Mouse (Mus musculus) G1E (cell line): ENCODE results near the gene Wdr95. TPM values are rescaled to one million over a fixed set of nuclear protein-coding genes. Genes with fewer than 3 reads are reported as not detected.

Experiments
- ATAC-seq: 2 replicates; pipeline ENCODE4 v1.8.0; 2016; ENCODE audit warnings: mild to moderate bottlenecking; ENCODE audit not compliant: insufficient number of reproducible peaks, poor library complexity, low FRiP score, severe bottlenecking; ENCODE audit errors: extremely low read depth
- DNase-seq: peaks from one replicate; pipeline ENCODE4 v3.0.0; 2012; ENCODE audit warnings: low spot score
- H3K27me3 ChIP-seq: 2 replicates; pipeline ENCODE4 v1.6.1; 2012; ENCODE audit warnings: mild to moderate bottlenecking, low read length, inconsistent platforms; ENCODE audit not compliant: insufficient read depth
- H3K36me3 ChIP-seq: replicated peaks from 2 replicates; pipeline ENCODE3; 2012; ENCODE audit warnings: mild to moderate bottlenecking, inconsistent platforms
- H3K4me1 ChIP-seq: 2 replicates; pipeline ENCODE4 v1.6.1; 2012; ENCODE audit warnings: low read depth, low read length, inconsistent platforms, mixed read lengths; ENCODE audit not compliant: insufficient read depth
- H3K4me3 ChIP-seq: 2 replicates; pipeline ENCODE4 v1.5.1; 2012; ENCODE audit warnings: low read depth, mild to moderate bottlenecking, inconsistent platforms, low read length, moderate library complexity, mixed read lengths
- H3K9me3 ChIP-seq: replicated peaks from 2 replicates; pipeline ENCODE4 v1.6.1; 2012; ENCODE audit warnings: inconsistent platforms
- CTCF ChIP-seq: IDR thresholded peaks from 2 replicates; pipeline ENCODE4 v1.5.1; 2012; ENCODE audit warnings: low read depth, low read length, inconsistent platforms, mixed read lengths
- GATA1 ChIP-seq: IDR thresholded peaks from 2 replicates; pipeline ENCODE4 v1.6.1; 2012; ENCODE audit warnings: borderline replicate concordance, low read length, inconsistent platforms, mixed read lengths
- GATA2 ChIP-seq: IDR thresholded peaks from 2 replicates; pipeline ENCODE4 v1.6.1; 2012; ENCODE audit warnings: low read depth, low read length, inconsistent platforms, borderline replicate concordance
- POLR2AphosphoS5 ChIP-seq: IDR thresholded peaks from 2 replicates; pipeline ENCODE4 v1.6.1; 2012; ENCODE audit warnings: low read depth, low read length, inconsistent platforms; ENCODE audit not compliant: insufficient replicate concordance
- TAL1 ChIP-seq: conservative IDR thresholded peaks from 2 replicates; pipeline ENCODE4 v1.6.1; 2012; ENCODE audit warnings: low read depth, low read length, inconsistent platforms, mixed read lengths
- polyA plus RNA-seq: library from polyadenylated mRNA; stranded (reverse); fragments of >175 nt; gene quantifications from 2 replicates; pipeline ENCODE4 v1.2.3, GENCODE M21; 2012
- total RNA-seq, 2 experiments: library from RNA; stranded (forward) in 1 of 2; stranded (reverse) in 1 of 2; fragments of 200-1000 nt in 1 of 2; fragments of >200 nt in 1 of 2; fragmentation: Nextera tagmentation in 1 of 2; gene quantifications; 2 replicates each; pipeline ENCODE4 v1.2.3; 2014 to 2017

Wdr95 gene
- total and polyA plus RNA-seq, 3 experiments: not detected

DNA sequence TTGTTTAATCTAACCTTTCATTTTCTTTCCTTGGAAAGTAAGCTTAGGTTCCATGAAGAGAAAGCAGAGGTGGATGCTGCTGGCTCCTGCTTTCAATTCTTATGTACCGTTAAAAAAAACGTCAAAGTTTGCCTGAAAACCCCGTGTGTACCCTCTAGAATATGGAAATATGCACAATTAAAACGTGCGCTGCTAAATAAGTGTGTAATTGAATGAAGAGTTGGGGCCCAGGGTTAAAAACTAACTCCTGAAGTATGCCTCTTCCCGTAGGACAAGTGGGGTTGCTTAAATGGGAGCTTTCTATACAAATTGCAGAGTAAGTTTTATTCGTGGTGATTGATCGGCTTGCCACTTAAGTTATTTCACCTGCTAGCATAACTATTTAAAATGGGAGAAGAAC, 108.8 kb downstream of the Wdr95 start:
- Histone ChIP-seq H3K4me3 (peak overlapping the region; percentile 95; the same call in 1 of the 2 replicates), H3K27me3 (no peaks in the 10 kb centered on the region), H3K36me3 (peaks cover 22% of the 10 kb centered on the region), H3K4me1 (peaks cover 40% of the 10 kb centered on the region), H3K9me3 (no peaks in the 10 kb centered on the region)
- DNase-seq (no peak), ATAC-seq (no peak)
- TF ChIP-seq GATA1: no peak
- TF ChIP-seq CTCF: no peak
- TF ChIP-seq GATA2: no peak
- TF ChIP-seq TAL1: no peak
- TF ChIP-seq POLR2AphosphoS5: no peak

DNA sequence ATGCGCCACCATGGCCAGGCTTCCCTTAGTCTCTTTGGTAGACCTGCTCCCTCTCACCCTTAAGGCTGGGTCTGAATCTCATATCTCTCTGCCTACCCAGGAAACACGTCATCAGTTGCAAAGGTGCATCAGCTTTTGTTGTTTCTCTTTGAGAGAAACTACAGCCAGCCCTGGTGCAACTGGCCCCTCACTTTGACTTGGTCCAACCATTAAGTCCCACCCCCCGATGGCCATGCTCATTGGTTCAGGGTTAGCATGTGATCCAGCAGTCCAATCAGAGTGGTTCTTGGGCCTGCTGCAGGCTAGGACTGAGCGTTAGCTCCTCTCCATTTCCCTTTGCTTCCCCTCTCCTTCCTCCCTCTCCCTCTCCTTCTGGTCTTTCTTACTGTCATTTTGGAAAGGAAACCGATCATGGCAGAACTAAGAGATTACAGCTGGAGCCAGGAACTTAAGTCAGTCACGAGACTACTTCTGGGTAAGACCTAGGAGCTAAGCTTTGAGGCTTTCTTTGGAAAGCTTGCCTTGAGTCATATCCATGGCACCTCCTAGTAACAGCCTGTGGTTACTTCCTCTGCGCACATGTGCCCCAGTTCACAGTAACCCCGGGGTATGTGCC, 112.9 kb downstream of the Wdr95 start:
- Histone ChIP-seq H3K36me3 (peaks cover 11% of the 10 kb centered on the region), H3K9me3 (no peaks in the 10 kb centered on the region), H3K4me1 (peaks cover 39% of the 10 kb centered on the region), H3K27me3 (no peaks in the 10 kb centered on the region), H3K4me3 (peak overlapping the region; percentile 67)
- ATAC-seq (peak; percentile 80), DNase-seq (peak; percentile 83)
- TF ChIP-seq TAL1 (no peak), CTCF (no peak), POLR2AphosphoS5 (no peak), GATA1 (no peak), GATA2 (no peak)

DNA sequence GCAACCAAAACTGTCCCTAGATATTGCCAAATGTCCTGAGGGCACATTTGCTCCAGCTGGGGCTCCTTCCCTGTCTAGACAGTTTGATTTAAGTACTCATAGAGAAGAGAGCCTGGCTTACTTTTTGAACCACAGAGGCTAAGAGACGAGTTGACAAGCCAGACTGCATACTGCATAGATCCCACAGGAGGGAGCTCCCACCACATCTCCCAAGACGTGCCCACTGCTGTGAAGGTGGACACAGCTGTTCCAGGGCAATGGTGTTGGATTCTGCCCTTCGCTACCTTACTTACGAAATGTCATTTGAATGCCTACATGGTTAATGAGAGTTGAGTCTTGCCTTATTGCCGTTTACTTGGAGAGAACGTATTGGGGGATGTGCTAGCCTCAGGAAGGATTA, 113.9 kb downstream of the Wdr95 start:
- DNase-seq: no peak
- Histone ChIP-seq H3K4me1 (peaks cover 46% of the 10 kb centered on the region), H3K27me3 (no peaks in the 10 kb centered on the region), H3K9me3 (no peaks in the 10 kb centered on the region), H3K4me3 (peak overlapping the region; percentile 67), H3K36me3 (peaks cover 16% of the 10 kb centered on the region)
- TF ChIP-seq POLR2AphosphoS5 (no peak), TAL1 (no peak), CTCF (no peak), GATA1 (no peak), GATA2 (no peak)
- peak; percentile 48 for ATAC-seq

DNA sequence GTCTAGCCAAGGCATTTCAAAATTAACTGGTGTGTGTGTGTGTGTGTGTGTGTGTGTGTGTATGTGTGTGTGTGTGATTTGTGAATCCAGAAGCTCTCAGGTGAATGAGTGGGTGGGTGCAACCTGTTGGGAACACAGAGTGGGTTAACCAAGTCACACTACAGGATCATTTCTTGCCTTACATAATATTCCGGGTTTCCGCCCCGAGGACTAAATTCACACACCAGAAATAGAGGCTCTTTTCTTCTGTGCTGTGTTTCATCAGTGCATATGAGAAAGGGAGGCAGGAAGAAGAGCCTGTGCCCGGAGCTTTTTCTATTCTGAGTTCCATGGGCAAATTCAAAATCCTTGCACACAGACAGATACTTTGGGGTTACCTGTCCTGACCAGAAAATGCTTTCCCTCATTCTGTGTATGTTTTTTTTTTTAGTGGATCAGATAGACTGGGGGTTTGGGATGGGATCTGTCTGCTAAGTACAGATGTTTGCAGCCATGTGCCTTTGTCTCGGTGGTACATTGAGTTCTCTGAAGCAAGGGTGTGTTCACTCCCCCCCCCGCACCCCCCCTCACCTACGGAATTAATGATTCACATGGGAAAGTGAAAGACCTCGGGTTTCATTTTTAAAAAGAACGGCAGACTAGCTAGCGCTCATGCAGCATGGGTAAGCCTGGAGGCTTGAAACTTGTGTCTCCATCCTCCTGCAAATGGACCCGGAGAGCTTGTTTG, 114.5 kb downstream of the Wdr95 start:
- Histone ChIP-seq H3K9me3 (no peaks in the 10 kb centered on the region), H3K4me3 (peak overlapping the region; percentile 67), H3K4me1 (peaks cover 50% of the 10 kb centered on the region), H3K27me3 (no peaks in the 10 kb centered on the region), H3K36me3 (peaks cover 16% of the 10 kb centered on the region)
- DNase-seq (no peak), ATAC-seq (no peak)
- no peak for TF ChIP-seq TAL1
- no peak for TF ChIP-seq GATA1
- no peak for TF ChIP-seq POLR2AphosphoS5
- TF ChIP-seq CTCF: no peak
- TF ChIP-seq GATA2: no peak

DNA sequence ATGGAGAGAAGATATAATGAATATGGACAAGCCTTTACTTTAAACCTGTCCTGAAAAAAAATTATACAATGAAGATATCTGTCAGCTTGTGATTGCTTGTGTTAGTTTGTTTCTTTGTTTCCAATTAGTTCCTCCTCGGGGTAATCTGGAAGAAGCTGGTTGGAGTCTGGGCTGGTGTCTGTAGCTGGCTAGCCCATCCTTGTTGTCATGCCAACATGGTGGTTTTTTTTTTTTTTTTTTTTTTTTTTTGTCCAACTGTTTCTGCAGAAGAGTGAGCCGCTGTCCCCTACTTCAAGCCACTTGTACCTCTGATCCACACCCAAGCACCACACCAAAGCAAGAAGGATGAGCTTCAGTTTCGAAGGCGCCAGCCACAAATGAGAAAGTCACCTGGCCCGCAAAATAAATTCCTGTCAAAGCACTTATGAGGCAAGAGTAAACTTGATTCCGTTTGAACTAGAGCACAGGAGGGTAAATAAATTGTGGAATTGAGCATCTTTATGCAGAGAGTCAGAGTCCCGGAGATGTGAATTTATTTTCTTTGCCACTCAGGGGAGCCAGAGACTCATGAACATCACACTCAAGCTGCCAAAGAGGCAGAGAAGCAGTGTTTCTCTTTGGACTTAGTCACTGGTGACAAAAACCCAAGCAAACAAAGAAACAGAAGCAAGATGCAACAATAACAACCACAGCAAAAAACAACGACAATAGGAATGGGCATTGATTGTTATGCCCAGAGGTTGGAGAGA, 119.1 kb downstream of the Wdr95 start:
- peak overlapping the region; percentile 38; the same call in 1 of the 2 replicates for H3K4me3 ChIP-seq
- ATAC-seq (no peak), DNase-seq (no peak)
- peaks cover 67% of the 10 kb centered on the region for H3K4me1 ChIP-seq
- 0 out of 2 replicates have a peak, but pooled peaks cover 2% of the 10 kb centered on the region for H3K9me3 ChIP-seq
- no peaks in the 10 kb centered on the region for H3K27me3 ChIP-seq
- peaks cover 19% of the 10 kb centered on the region for H3K36me3 ChIP-seq
- no peak for TF ChIP-seq TAL1
- no peak for TF ChIP-seq POLR2AphosphoS5
- no peak for TF ChIP-seq GATA1
- no peak for TF ChIP-seq CTCF
- no peak for TF ChIP-seq GATA2

DNA sequence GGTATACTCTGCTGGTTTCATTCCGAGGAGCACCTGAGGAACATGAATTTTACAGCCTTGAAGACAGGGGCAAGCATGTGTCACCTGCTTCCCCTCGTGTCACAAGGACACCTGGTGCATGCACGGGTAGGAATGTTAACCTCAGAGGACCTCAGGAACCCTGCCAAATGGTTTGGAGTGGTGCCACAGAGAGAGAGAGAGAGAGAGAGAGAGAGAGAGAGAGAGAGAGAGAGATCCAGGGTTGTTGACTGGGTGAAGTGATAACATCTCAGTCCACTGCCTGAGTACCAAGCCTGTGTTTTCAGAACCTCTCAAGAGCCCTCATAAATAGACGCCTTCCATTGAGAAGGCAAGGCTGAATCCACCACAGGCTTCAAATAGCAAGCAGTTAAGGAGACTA, 119.7 kb downstream of the Wdr95 start:
- H3K27me3 ChIP-seq: no peaks in the 10 kb centered on the region
- DNase-seq (no peak), ATAC-seq (no peak)
- peaks cover 19% of the 10 kb centered on the region for H3K36me3 ChIP-seq
- peak overlapping the region; percentile 38; the same call in 1 of the 2 replicates for H3K4me3 ChIP-seq
- H3K4me1 ChIP-seq: peaks cover 61% of the 10 kb centered on the region
- TF ChIP-seq TAL1 (no peak), POLR2AphosphoS5 (no peak), CTCF (no peak)
- 0 out of 2 replicates have a peak, but pooled peaks cover 5% of the 10 kb centered on the region for H3K9me3 ChIP-seq
